Mouse (Mus musculus): ENCODE measurements around the gene Megf11. TPM values are rescaled to one million over a fixed set of nuclear protein-coding genes. Genes with fewer than 3 reads are reported as not detected.
"Not testable (repeated sequence)": the region's sequence is repeated elsewhere in the genome, so short reads cannot be mapped to it uniquely, and the experiment has no call there.

Megf11 gene
- polyA plus RNA-seq, 1 experiment from 2014 or later: 17.4 TPM

- not testable (repeated sequence) for H3K27me3 ChIP-seq (ENCODE audit: control insufficient read depth, insufficient read depth, low read length); H3K4me3 ChIP-seq (replicated peaks; ENCODE audit: low read length); H3K36me3 ChIP-seq (replicated peaks; ENCODE audit: control insufficient read depth, insufficient read depth); H3K9me3 ChIP-seq (ENCODE audit: control insufficient read depth, low read length); H3K9ac ChIP-seq; H3K4me2 ChIP-seq (replicated peaks); ATAC-seq (ENCODE audit: low FRiP score); H3K27ac ChIP-seq; DNase-seq (ENCODE audit: low spot score)
- peaks cover 13% of the 10 kb centered on the region; the same call in 1 of the 2 replicates for H3K4me1 ChIP-seq (replicated peaks; ENCODE audit: control insufficient read depth, insufficient read depth, low read length)
- 43% methylated on average over 7 of the region's 11 CpGs for WGBS
Measured at GRCm38 (mm10) chr9:64671341-64672319, 286.2 kb downstream of the Megf11 start.

GRCm38 (mm10) chr9:64687122-64688014 lies 301.9 kb downstream of the Megf11 start:
- H3K4me3 ChIP-seq (replicated peaks; ENCODE audit: low read length): no peak overlapping the region
- ATAC-seq (ENCODE audit: low FRiP score) (no peak), DNase-seq (ENCODE audit: low spot score) (no peak)

GRCm38 (mm10) chr9:64688015-64688394 lies 302.6 kb downstream of the Megf11 start:
- DNase-seq (ENCODE audit: low spot score) (no peak), ATAC-seq (ENCODE audit: low FRiP score) (no peak)
- WGBS: 44% methylated on average over 1 of the region's 1 CpGs
- H3K4me1 ChIP-seq (replicated peaks; ENCODE audit: control insufficient read depth, insufficient read depth, low read length): peaks cover 8% of the 10 kb centered on the region; the same call in 1 of the 2 replicates
- no peaks in the 10 kb centered on the region for H3K36me3 ChIP-seq (replicated peaks; ENCODE audit: control insufficient read depth, insufficient read depth)
- H3K27me3 ChIP-seq (ENCODE audit: control insufficient read depth, insufficient read depth, low read length): no peaks in the 10 kb centered on the region
- H3K4me3 ChIP-seq (replicated peaks; ENCODE audit: low read length): no peak overlapping the region
- no peaks in the 10 kb centered on the region for H3K9me3 ChIP-seq (ENCODE audit: control insufficient read depth, low read length)
- no peak overlapping the region for H3K27ac ChIP-seq
- no peak overlapping the region for H3K9ac ChIP-seq
- no peak overlapping the region for H3K4me2 ChIP-seq (replicated peaks)

More at GRCm38 (mm10) chr9:64687122-64688014, 301.9 kb downstream of the Megf11 start:
- H3K4me1 ChIP-seq (replicated peaks; ENCODE audit: control insufficient read depth, insufficient read depth, low read length): peaks cover 8% of the 10 kb centered on the region; the same call in 1 of the 2 replicates
- 48% methylated on average over 13 of the region's 13 CpGs for WGBS
- H3K9me3 ChIP-seq (ENCODE audit: control insufficient read depth, low read length): no peaks in the 10 kb centered on the region
- no peaks in the 10 kb centered on the region for H3K36me3 ChIP-seq (replicated peaks; ENCODE audit: control insufficient read depth, insufficient read depth)
- H3K4me2 ChIP-seq (replicated peaks): no peak overlapping the region
- no peaks in the 10 kb centered on the region for H3K27me3 ChIP-seq (ENCODE audit: control insufficient read depth, insufficient read depth, low read length)
- H3K9ac ChIP-seq: no peak overlapping the region
- no peak overlapping the region for H3K27ac ChIP-seq

GRCm38 (mm10) chr9:64690771-64691170 lies 305.3 kb downstream of the Megf11 start:
- Histone ChIP-seq H3K27ac (no peak overlapping the region), H3K27me3 (ENCODE audit: control insufficient read depth, insufficient read depth, low read length) (no peaks in the 10 kb centered on the region), H3K9ac (no peak overlapping the region), H3K4me3 (replicated peaks; ENCODE audit: low read length) (no peak overlapping the region), H3K4me2 (replicated peaks) (no peak overlapping the region), H3K36me3 (replicated peaks; ENCODE audit: control insufficient read depth, insufficient read depth) (peaks cover 15% of the 10 kb centered on the region), H3K4me1 (replicated peaks; ENCODE audit: control insufficient read depth, insufficient read depth, low read length) (peaks cover 8% of the 10 kb centered on the region; the same call in 1 of the 2 replicates), H3K9me3 (ENCODE audit: control insufficient read depth, low read length) (no peaks in the 10 kb centered on the region)
- ATAC-seq (ENCODE audit: low FRiP score): peak; percentile 22; the same call in 1 of the 2 replicates
- DNase-seq (ENCODE audit: low spot score): no peak
- 83% methylated on average over 2 of the region's 2 CpGs for WGBS

GRCm38 (mm10) chr9:64691176-64691575 lies 305.8 kb downstream of the Megf11 start:
- Histone ChIP-seq H3K4me3 (replicated peaks; ENCODE audit: low read length) (no peak overlapping the region), H3K36me3 (replicated peaks; ENCODE audit: control insufficient read depth, insufficient read depth) (peaks cover 17% of the 10 kb centered on the region), H3K27ac (no peak overlapping the region), H3K9me3 (ENCODE audit: control insufficient read depth, low read length) (no peaks in the 10 kb centered on the region), H3K9ac (no peak overlapping the region), H3K4me1 (replicated peaks; ENCODE audit: control insufficient read depth, insufficient read depth, low read length) (peaks cover 8% of the 10 kb centered on the region; the same call in 1 of the 2 replicates), H3K4me2 (replicated peaks) (no peak overlapping the region), H3K27me3 (ENCODE audit: control insufficient read depth, insufficient read depth, low read length) (no peaks in the 10 kb centered on the region)
- ATAC-seq (ENCODE audit: low FRiP score) (peak; percentile 84), DNase-seq (ENCODE audit: low spot score) (peak; percentile 72)
- 0% methylated on average over 7 of the region's 7 CpGs for WGBS

- no peak overlapping the region for H3K27ac ChIP-seq
- DNase-seq (ENCODE audit: low spot score) (no peak), ATAC-seq (ENCODE audit: low FRiP score) (no peak)
- WGBS: 67% methylated on average over 2 of the region's 2 CpGs
- H3K4me1 ChIP-seq (replicated peaks; ENCODE audit: control insufficient read depth, insufficient read depth, low read length): no peaks in the 10 kb centered on the region
- H3K27me3 ChIP-seq (ENCODE audit: control insufficient read depth, insufficient read depth, low read length): no peaks in the 10 kb centered on the region
- H3K9me3 ChIP-seq (ENCODE audit: control insufficient read depth, low read length): no peaks in the 10 kb centered on the region
- no peak overlapping the region for H3K4me2 ChIP-seq (replicated peaks)
- peaks cover 29% of the 10 kb centered on the region for H3K36me3 ChIP-seq (replicated peaks; ENCODE audit: control insufficient read depth, insufficient read depth)
- no peak overlapping the region for H3K4me3 ChIP-seq (replicated peaks; ENCODE audit: low read length)
- no peak overlapping the region for H3K9ac ChIP-seq
Measured at GRCm38 (mm10) chr9:64693094-64693493, 307.7 kb downstream of the Megf11 start.

- Histone ChIP-seq H3K27me3 (ENCODE audit: control insufficient read depth, insufficient read depth, low read length) (no peaks in the 10 kb centered on the region), H3K36me3 (replicated peaks; ENCODE audit: control insufficient read depth, insufficient read depth) (peaks cover 29% of the 10 kb centered on the region), H3K9ac (no peak overlapping the region), H3K4me1 (replicated peaks; ENCODE audit: control insufficient read depth, insufficient read depth, low read length) (no peaks in the 10 kb centered on the region), H3K4me2 (replicated peaks) (no peak overlapping the region), H3K9me3 (ENCODE audit: control insufficient read depth, low read length) (no peaks in the 10 kb centered on the region), H3K4me3 (replicated peaks; ENCODE audit: low read length) (no peak overlapping the region), H3K27ac (no peak overlapping the region)
- no peak for DNase-seq (ENCODE audit: low spot score)
- no peak for ATAC-seq (ENCODE audit: low FRiP score)
- WGBS: 89% methylated on average over 1 of the region's 1 CpGs
Measured at GRCm38 (mm10) chr9:64695266-64695665, 309.8 kb downstream of the Megf11 start.

- Histone ChIP-seq H3K9me3 (ENCODE audit: control insufficient read depth, low read length) (no peaks in the 10 kb centered on the region), H3K4me1 (replicated peaks; ENCODE audit: control insufficient read depth, insufficient read depth, low read length) (no peaks in the 10 kb centered on the region), H3K36me3 (replicated peaks; ENCODE audit: control insufficient read depth, insufficient read depth) (peaks cover 29% of the 10 kb centered on the region), H3K4me3 (replicated peaks; ENCODE audit: low read length) (no peak overlapping the region), H3K27me3 (ENCODE audit: control insufficient read depth, insufficient read depth, low read length) (no peaks in the 10 kb centered on the region), H3K4me2 (replicated peaks) (no peak overlapping the region), H3K9ac (no peak overlapping the region), H3K27ac (no peak overlapping the region)
- ATAC-seq (ENCODE audit: low FRiP score): no peak
- 91% methylated on average over 4 of the region's 4 CpGs for WGBS
- no peak for DNase-seq (ENCODE audit: low spot score)
Measured at GRCm38 (mm10) chr9:64696404-64696803, 311.0 kb downstream of the Megf11 start.

GRCm38 (mm10) chr9:64697006-64697405 lies 311.6 kb downstream of the Megf11 start:
- Histone ChIP-seq H3K27me3 (ENCODE audit: control insufficient read depth, insufficient read depth, low read length) (no peaks in the 10 kb centered on the region), H3K36me3 (replicated peaks; ENCODE audit: control insufficient read depth, insufficient read depth) (peaks cover 29% of the 10 kb centered on the region), H3K4me2 (replicated peaks) (no peak overlapping the region), H3K27ac (no peak overlapping the region), H3K4me1 (replicated peaks; ENCODE audit: control insufficient read depth, insufficient read depth, low read length) (no peaks in the 10 kb centered on the region), H3K4me3 (replicated peaks; ENCODE audit: low read length) (no peak overlapping the region), H3K9me3 (ENCODE audit: control insufficient read depth, low read length) (no peaks in the 10 kb centered on the region), H3K9ac (no peak overlapping the region)
- ATAC-seq (ENCODE audit: low FRiP score) (no peak), DNase-seq (ENCODE audit: low spot score) (no peak)
- 66% methylated on average over 1 of the region's 1 CpGs for WGBS
